Mouse (Mus musculus) cerebellum, adult 11-12 months (tissue): ENCODE measurements around the gene Kdm8.
"Not testable (repeated sequence)": the region's sequence is repeated elsewhere in the genome, so short reads cannot be mapped to it uniquely, and the experiment has no call there.

ENCODE experiments used
- DNase-seq: peaks from one replicate; pipeline ENCODE4 v3.0.0; 2022

Gene Kdm8

DNA sequence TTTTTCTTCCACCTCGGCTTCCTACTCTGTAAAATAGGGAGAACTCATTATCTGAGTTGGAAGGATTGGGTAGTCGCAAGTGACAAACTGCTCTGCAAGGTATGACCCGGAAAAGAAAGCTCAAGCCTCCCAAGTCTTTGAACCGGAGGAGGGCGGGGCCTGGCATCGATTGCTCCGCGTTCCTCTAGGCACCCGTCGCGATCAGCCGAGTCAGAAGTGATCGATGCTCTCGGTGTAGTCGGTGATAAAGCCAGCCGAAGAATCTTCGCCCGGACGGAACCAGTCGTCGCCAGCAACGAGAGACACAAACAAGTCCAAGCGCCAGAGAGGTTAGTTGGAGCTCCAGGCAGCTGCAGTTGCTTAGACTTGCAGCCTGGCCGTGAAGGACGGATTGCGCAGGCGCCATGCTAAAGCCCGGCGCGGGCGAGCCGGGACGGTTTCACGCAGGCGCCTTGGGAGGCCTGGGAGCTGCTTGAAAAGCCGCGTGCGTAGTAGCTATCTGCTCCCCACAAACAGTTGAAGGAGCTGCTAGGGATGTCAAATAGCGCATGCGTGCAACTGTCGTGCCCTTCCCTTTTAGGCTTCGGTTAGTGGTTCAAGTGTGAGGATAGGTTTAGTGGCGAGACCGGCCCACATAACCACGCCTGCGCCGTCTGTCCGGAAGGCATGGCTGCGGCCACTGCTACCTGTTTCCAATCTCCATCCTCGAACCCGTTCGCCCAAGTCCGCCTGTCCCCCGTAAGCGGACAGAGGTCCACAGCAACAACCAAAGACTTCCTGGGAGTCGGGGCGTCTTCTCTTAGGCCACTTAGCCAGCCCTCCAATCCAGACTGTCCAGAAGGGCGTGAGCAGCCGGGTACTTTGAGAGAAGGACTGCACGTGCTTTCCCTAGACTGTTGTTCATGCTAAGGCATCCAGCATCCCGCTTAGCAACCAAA is at the start of gene Kdm8:
Gene Kdm8 (plus strand): TSS at position 213 of the 938 bp plus-strand sequence.
- DNase-seq = peak; percentile 93

DNA sequence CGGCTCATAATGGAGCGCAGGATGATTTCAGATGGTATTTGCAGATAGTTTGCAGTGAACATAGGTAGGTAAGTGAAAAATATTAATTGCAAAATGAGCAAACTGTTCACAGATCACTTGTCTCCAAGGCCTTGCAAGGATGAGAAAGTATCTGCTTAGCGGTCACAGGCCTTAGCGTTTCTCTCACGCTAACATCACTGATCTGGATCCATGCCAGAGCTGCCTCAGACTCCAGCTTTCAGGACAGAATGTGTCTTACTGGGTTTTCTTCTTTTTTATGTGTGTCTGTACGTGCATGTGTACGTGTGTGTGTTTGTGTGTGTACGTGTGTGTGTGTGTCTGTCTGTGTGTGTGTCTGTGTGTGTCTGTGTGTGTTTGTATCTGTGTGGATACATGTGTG is 46.4 kb upstream of the Kdm8 start:
- DNase-seq = no peak

DNA sequence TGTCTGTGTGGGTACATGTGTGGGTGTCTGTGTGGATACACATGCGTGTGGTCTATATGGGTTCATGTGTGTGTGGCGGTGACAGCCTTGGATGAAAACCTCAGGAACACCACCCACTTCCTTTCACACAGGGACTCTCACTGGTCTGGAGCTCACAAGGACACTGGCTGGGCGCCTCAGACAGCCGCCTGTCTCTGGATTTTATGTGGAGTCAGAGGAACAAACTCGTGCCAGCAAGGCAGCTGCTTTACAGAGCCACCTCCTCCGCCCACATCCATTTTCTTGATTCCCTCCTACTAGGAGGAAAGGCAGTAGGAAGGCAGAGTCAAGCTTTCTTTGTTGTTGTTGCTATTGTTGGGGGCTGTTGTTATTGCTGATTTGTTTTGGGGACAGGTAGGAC is 45.8 kb upstream of the Kdm8 start:
- no peak for DNase-seq

DNA sequence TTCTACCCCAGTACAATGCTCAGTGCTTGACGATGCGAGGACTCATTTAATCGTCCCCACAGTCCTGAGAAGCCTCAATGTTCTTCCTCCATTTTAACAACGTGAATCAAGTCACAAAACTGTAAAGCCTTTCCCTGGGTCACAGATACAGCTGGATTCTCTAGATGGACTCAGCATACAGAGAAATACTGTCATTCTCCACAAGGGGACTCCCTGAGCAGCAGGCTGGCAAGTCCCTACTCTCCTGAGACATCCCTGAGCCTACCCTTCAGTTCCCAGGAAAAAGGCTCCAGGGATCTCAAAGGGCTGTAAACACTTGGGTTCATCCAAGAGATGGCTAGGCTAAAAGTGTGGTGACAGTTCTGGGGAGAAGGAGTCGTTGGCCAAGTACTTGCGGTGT is 37.3 kb upstream of the Kdm8 start:
- no peak for DNase-seq

DNA sequence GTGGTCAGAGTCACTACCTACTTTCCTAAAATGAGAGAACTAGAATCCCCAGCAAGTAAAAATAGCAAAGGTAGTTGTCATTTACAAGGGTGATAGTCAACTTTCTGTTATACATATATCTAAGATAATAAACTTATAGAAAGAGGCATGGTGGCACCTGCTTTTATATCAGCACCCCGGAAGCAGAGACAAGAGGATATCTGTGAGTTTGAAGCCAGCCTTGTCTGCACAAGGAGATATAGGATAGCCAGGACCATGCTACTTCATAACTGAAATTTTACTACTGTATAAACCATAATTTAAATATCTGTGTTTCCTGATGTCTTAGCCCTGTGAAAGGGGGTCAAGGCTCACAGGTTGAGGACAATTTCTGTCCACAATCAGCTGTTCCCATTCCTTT is 29.4 kb upstream of the Kdm8 start:
- no peak for DNase-seq

GRCm38 (mm10) chr7:125415776-125416175 is 28.7 kb upstream of the Kdm8 start:
- no peak for DNase-seq

DNA sequence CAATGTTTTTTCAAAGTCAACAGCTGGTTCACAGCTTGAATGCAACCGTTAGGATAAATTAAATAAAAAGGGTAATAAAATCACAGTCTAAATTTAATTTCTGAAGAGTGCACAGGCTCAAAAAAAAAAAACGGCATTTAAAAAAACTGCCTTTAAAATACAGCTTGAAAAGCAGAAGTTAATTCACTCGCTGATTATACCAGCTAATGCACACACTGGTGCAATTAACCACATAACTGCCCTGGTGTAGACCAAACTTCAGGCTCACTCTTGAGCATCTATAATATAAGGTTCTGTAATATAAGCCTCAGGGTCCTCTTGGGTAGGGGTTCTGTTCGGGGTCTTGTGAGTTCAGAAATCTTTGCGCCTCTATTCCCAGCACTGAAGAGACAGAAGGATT is 27.7 kb upstream of the Kdm8 start:
- DNase-seq = no peak

GRCm38 (mm10) chr7:125418413-125418812 is 26.1 kb upstream of the Kdm8 start:
- no peak for DNase-seq

DNA sequence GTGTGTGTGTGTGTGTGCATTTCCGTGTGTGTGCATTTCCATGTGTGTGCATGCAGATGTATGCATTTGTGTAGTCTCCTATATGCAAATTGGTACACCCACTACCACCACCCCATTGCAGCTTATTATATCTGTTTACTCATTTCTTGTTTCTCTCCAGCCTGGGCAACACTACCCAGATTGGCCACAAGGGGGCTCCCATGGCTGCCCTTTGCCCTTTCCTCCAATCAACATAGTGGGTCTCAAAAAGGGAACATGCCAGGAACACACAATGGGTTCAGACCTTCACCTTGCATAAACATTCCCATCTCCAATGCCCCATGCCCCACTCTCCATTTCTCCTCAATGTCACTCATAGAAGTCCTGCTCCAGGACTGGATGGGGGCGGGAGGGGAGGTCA is 24.3 kb upstream of the Kdm8 start:
- no peak for DNase-seq

GRCm38 (mm10) chr7:125421911-125422310 is 22.6 kb upstream of the Kdm8 start:
- DNase-seq = no peak

GRCm38 (mm10) chr7:125423056-125423455 is 21.4 kb upstream of the Kdm8 start:
- no peak for DNase-seq

- DNase-seq = peak; percentile 80
These were observed 16.9 kb upstream of the Kdm8 start for GRCm38 (mm10) chr7:125427492-125428090.

DNA sequence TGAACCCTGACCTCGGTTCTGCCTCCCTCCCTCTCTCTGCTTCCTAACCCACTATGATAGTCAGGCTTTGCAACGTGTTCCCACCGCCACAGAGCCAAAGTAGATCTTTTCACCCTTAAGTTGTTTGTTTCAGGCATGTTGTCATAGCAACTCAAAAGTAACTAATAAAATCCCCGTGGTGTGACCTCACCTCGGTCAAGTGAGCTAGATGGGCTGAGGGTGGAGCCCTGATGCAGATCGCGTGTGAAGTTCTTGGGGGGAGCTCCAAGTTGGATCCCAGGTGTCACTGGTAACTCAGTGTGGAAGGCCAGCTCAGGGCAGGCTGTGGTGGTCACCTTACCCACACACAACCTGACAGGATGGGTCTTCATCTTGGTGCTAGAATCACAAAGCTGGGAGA is 16.1 kb upstream of the Kdm8 start:
- no peak for DNase-seq

DNA sequence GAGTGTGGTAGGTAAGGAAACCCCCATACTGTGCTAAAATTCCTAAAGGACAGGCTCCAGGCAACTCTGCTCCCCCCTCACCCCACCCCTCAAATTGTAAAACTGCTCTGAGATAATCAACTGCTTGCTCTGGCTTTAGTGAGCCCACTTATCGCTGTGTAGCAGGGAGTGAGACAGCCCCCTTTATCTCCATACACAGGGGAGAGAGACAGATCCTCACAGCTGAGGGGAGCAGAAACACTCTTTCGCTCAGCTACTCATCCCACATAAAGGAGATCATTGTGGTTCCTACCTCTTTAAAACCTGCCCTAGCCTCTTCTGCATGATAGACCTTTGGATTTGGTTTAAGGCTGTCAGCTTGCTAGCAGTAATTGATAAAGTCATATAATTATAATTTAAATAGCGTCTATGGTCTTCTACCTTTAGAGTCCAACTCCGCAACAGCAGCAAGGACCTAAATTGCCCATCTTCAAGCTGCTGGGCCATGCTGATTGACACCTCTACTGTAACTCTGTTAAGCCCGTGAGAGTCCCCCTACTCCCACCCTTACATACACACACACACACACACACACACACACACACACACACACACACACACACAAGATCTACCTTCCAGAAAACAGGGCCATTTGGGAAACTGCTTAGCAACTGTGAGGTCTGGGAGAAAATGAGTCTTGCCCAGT is 15.5 kb upstream of the Kdm8 start:
- DNase-seq = not testable (repeated sequence)

- DNase-seq = no peak
These were observed 14.2 kb upstream of the Kdm8 start for GRCm38 (mm10) chr7:125430170-125430842.

GRCm38 (mm10) chr7:125433874-125434273 is 10.6 kb upstream of the Kdm8 start:
- no peak for DNase-seq

DNA sequence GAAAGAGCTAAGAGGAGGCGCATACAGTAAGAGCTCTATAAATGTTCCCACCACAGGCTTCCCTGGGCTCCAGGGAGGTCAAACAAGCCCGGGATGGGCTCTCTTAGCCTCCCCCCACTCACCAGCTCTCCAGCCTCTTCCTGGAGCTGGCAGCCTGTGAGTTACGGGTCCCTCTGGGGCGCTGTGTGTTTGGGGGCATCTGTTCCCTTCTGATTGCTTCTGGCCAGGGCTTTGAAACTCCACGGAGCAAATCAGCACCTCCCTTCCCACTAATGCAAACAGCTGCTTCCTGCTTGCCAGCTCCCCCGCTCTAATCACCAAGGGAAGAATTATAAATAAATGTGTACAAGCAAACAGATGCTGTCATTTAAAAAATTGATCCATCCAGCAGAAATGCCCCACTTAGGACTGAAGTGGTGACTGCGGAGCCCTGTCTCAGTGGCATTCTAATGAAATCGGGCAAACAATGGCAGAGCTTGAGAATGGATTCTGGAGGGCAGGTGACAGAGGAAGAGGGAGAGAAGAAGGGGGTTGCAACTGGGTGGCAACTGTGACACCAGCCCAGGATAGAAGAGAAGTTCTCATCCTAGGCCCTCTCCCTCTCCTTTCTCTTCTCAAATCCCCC is 9.7 kb upstream of the Kdm8 start:
- no peak for DNase-seq

- DNase-seq = no peak
These were observed 2.2 kb upstream of the Kdm8 start for GRCm38 (mm10) chr7:125442323-125442722.

DNA sequence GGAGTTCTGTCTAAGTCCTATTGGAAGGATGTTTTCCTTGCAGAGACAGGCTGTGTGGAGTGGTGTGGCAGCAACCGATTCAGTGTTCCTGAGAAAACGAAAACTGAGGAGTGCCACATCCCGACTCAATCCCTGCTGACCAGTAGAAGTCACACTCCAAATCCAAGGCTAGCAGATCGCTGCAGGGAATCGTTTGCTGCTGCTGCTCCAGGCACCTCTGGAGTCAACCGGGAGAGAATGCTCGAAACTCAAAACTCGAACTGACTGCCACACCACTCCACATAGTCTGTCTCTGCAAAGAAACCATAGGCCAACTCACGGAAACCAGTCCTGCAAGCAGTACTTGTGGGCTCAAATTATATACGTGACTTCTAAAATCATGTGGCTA is 406 bp upstream of the Kdm8 start:
- no peak for DNase-seq

- no peak for DNase-seq
These were observed 6.2 kb downstream of the Kdm8 start for GRCm38 (mm10) chr7:125450678-125451077.

- DNase-seq = no peak
These were observed 6.6 kb downstream of the Kdm8 start for GRCm38 (mm10) chr7:125451078-125451477.

- no peak for DNase-seq
These were observed 9.2 kb downstream of the Kdm8 start for GRCm38 (mm10) chr7:125453671-125454070.

DNA sequence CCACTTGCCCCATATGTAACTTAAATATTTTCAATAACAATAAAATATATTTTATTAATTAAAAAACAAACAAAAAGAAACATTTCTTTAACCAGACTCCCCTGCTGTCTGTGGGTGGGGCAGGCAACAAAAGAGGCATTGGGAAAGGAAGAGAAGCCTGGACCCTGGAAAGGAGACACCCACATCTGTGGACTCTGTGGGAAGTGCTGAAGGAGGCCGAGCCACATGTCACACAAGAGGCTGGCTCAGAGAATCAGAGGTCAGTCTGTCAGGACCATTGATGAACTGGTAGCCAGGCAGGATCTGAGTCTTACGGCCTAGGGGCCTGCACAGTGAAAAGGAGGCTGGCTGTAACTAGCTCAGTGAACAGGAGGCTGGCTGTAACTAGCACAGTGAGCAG is 17.7 kb downstream of the Kdm8 start:
- DNase-seq = no peak
